Mouse (Mus musculus) E14TG2a.4 (cell line): Measurements from ENCODE around the gene Fcor.

Experiments
- CTCF ChIP-seq: conservative IDR thresholded peaks from 2 replicates; pipeline ENCODE4 v1.5.1; 2014; ENCODE audit warnings: low read length
- NANOG ChIP-seq: IDR thresholded peaks from 2 replicates; pipeline ENCODE4 v1.6.1; 2014; ENCODE audit warnings: borderline replicate concordance, low read length, mixed read lengths
- POU5F1 ChIP-seq: IDR thresholded peaks from 2 replicates; pipeline ENCODE4 v1.6.1; 2014; ENCODE audit warnings: low read length, borderline replicate concordance

DNA sequence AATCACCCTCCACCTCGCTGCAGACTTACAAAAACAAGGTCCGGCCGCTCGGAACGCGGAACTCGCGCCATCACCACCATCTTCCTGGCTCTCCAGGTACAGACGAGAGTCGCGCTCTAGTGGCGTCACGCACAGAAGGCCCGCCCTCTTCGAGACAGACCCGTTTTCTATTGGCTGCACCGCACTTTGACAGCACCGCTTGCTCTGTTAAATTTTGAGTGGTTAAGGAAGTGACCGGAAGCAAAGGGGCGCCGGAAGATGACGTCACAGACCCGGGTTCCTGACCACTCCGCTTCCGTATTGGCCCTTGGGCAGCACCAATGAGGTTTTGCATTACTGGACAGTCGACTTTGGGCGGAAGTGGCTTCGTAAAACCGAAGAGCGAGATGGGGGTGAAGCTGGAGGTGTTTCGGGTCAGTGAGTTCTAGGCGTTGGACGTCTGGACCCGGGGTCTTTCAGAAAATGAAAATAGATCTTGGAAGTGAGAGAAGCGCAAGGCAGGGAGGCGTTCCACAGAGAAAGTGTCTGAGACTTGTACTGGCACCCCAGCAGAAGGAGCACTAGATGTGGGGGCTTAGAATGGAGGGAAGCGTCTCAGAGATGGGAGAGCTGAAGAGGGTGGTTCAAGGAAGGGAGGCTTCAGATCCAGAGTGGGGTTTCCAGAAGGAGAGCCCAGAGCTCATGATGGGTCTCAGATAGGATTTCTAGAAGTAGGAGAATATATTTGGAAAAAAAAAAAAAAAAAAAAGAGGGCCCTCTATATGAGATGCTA, 50.8 kb downstream of the Fcor start, which contains the start of the genes Xab2 and Pet100:
- no peak for TF ChIP-seq CTCF
- TF ChIP-seq NANOG = no peak
- no peak for TF ChIP-seq POU5F1
